Mouse (Mus musculus): ENCODE measurements around the gene Ugt1a7c. TPM values are rescaled to one million over a fixed set of nuclear protein-coding genes. Genes with fewer than 3 reads are reported as not detected.
A peak's percentile ranks its signal among the peaks of the same experiment; 100 is the strongest.

The Ugt1a7c gene
- polyA plus RNA-seq, 1 experiment from 2014 or later, result 1.5 TPM

DNA sequence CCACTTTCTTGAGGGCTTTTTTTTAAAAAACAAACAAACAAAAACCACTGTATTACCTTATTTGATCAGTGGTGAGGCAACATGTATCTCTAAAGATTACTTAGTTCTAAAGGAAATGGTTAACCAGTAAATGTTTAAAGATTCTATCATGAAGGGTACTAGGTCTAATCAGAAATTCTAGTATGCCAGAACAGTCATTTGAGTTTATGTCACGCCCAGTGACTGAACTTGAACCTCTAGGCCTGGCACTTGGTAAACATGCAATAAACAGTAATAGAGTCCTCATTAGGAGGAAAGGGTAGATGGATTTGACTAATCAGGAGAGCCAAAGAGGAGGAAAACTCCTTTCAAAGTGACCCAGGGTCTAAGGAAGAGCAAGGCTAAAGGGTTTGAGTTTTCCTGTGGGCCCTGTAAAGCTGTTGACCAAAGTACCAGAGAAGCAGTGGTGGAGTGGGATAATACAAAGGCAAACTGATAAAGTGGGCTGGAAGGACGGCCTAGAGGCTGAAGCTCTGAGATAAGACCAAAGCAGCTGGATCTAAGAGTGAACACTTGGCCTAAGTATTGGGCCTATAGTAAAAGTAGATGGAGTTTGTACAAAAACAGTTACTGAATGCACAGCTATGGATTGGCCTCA lies 112.1 kb downstream of the Ugt1a7c start:
- Histone ChIP-seq H3K27me3 (ENCODE audit: insufficient read depth, low read length) (no peaks in the 10 kb centered on the region), H3K9ac (no peak overlapping the region), H3K4me2 (no peak overlapping the region), H3K4me3 (ENCODE audit: low read depth, low read length) (no peak overlapping the region), H3K4me1 (ENCODE audit: insufficient read depth) (no peaks in the 10 kb centered on the region), H3K27ac (ENCODE audit: low read depth) (no peak overlapping the region; the same call in 1 of the 2 replicates), H3K9me3 (ENCODE audit: low read depth, low read length) (peaks cover 17% of the 10 kb centered on the region), H3K36me3 (ENCODE audit: insufficient read depth) (no peaks in the 10 kb centered on the region)
- DNase-seq (no peak), ATAC-seq (ENCODE audit: insufficient read depth) (no peak)
- TF ChIP-seq CTCF (IDR thresholded peaks at IDR 0.05; ENCODE audit: low read depth), result no peak
- 68% methylated on average over 2 of the region's 2 CpGs for WGBS

DNA sequence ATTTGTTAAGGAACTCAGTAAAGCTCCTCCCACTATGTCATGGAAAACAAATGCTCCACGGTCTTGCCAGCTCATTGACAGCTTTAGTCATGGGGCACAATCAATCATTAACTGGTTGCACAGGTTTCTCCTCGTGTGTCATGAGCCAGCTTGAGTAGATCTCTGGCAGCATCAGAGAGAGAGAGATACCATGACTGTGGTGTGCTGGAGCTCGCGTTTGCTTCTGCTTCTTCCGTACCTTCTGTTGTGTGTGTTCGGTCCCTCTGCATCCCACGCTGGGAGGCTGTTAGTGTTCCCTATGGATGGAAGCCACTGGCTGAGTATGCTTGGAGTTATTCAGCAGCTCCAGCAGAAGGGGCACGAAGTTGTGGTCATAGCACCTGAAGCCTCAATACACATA lies 117.0 kb downstream of the Ugt1a7c start, which contains the start of gene Ugt1a1:
TSS of gene Ugt1a1 (plus strand) at position 148 of the 400 bp plus-strand sequence.
- H3K27ac ChIP-seq (ENCODE audit: low read depth), result no peak within 1 kb of the TSS
- no peaks in the 10 kb centered on the region for H3K4me1 ChIP-seq (ENCODE audit: insufficient read depth)
- no peaks in the 10 kb centered on the region for H3K27me3 ChIP-seq (ENCODE audit: insufficient read depth, low read length)
- H3K4me2 ChIP-seq, result no peak within 1 kb of the TSS
- 64% methylated on average over 8 of the region's 8 CpGs for WGBS
- no peak for ATAC-seq (ENCODE audit: insufficient read depth)
- peaks cover 53% of the 10 kb centered on the region for H3K9me3 ChIP-seq (ENCODE audit: low read depth, low read length)
- H3K4me3 ChIP-seq (ENCODE audit: low read depth, low read length), result no peak within 1 kb of the TSS
- H3K36me3 ChIP-seq (ENCODE audit: insufficient read depth), result no peaks in the 10 kb centered on the region
- DNase-seq, result no peak
- no peak within 1 kb of the TSS for H3K9ac ChIP-seq
- TF ChIP-seq CTCF (IDR thresholded peaks at IDR 0.05; ENCODE audit: low read depth), result no peak

- no peak for TF ChIP-seq CTCF (IDR thresholded peaks at IDR 0.05; ENCODE audit: low read depth)
- DNase-seq, result peak; percentile 20
- WGBS, result 54% methylated on average over 8 of the region's 8 CpGs
- ATAC-seq (ENCODE audit: insufficient read depth), result 0 out of 2 replicates have a peak, but pooled peaks have one; percentile 3
- H3K4me1 ChIP-seq (ENCODE audit: insufficient read depth), result no peaks in the 10 kb centered on the region
- H3K4me3 ChIP-seq (ENCODE audit: low read depth, low read length), result no peak overlapping the region
- H3K36me3 ChIP-seq (ENCODE audit: insufficient read depth), result no peaks in the 10 kb centered on the region
- no peak overlapping the region for H3K4me2 ChIP-seq
- no peak overlapping the region for H3K27ac ChIP-seq (ENCODE audit: low read depth)
- no peak overlapping the region for H3K9ac ChIP-seq
- peaks cover 60% of the 10 kb centered on the region for H3K9me3 ChIP-seq (ENCODE audit: low read depth, low read length)
- H3K27me3 ChIP-seq (ENCODE audit: insufficient read depth, low read length), result no peaks in the 10 kb centered on the region
Observed at GRCm38 (mm10) chr1:88212341-88213045, 117.6 kb downstream of the Ugt1a7c start.

DNA sequence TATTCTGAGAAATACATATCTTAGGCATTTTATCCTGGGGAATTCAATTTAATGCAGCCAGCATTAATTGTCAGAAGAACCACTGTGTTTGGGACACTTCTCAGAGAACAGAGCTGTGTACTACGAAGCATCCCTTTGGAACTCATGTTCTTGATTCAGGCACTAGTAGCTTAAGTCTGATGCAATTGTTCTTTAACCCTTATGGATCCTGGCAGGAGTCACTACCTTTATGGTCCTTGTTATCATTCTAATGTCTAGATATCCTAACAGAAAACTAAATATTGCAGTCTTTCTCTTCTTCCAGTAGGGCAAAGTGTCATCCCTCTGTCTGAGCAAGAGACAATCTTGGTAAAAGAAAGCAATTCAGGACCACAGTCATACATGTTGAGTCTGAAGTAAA lies 118.2 kb downstream of the Ugt1a7c start:
- Histone ChIP-seq H3K9ac (no peak overlapping the region), H3K27ac (ENCODE audit: low read depth) (no peak overlapping the region), H3K4me1 (ENCODE audit: insufficient read depth) (no peaks in the 10 kb centered on the region), H3K4me3 (ENCODE audit: low read depth, low read length) (no peak overlapping the region), H3K27me3 (ENCODE audit: insufficient read depth, low read length) (no peaks in the 10 kb centered on the region), H3K9me3 (ENCODE audit: low read depth, low read length) (peaks cover 62% of the 10 kb centered on the region), H3K36me3 (ENCODE audit: insufficient read depth) (no peaks in the 10 kb centered on the region), H3K4me2 (no peak overlapping the region)
- no peak for TF ChIP-seq CTCF (IDR thresholded peaks at IDR 0.05; ENCODE audit: low read depth)
- WGBS, result 74% methylated on average over 1 of the region's 1 CpGs
- DNase-seq (peak; percentile 11), ATAC-seq (ENCODE audit: insufficient read depth) (no peak)

- Histone ChIP-seq H3K36me3 (ENCODE audit: insufficient read depth) (no peaks in the 10 kb centered on the region), H3K9ac (no peak overlapping the region), H3K4me2 (no peak overlapping the region), H3K27me3 (ENCODE audit: insufficient read depth, low read length) (no peaks in the 10 kb centered on the region), H3K4me3 (ENCODE audit: low read depth, low read length) (no peak overlapping the region), H3K27ac (ENCODE audit: low read depth) (no peak overlapping the region), H3K9me3 (ENCODE audit: low read depth, low read length) (peaks cover 62% of the 10 kb centered on the region), H3K4me1 (ENCODE audit: insufficient read depth) (no peaks in the 10 kb centered on the region)
- no peak for TF ChIP-seq CTCF (IDR thresholded peaks at IDR 0.05; ENCODE audit: low read depth)
- peak; percentile 6 for DNase-seq
- no peak for ATAC-seq (ENCODE audit: insufficient read depth)
- 75% methylated on average over 2 of the region's 2 CpGs for WGBS
Observed at GRCm38 (mm10) chr1:88213766-88214461, 119.1 kb downstream of the Ugt1a7c start.

- no peaks in the 10 kb centered on the region for H3K36me3 ChIP-seq (ENCODE audit: insufficient read depth)
- TF ChIP-seq CTCF (IDR thresholded peaks at IDR 0.05; ENCODE audit: low read depth), result no peak
- no peak for ATAC-seq (ENCODE audit: insufficient read depth)
- no peak overlapping the region for H3K4me2 ChIP-seq
- H3K9me3 ChIP-seq (ENCODE audit: low read depth, low read length), result peaks cover 62% of the 10 kb centered on the region
- no peaks in the 10 kb centered on the region for H3K4me1 ChIP-seq (ENCODE audit: insufficient read depth)
- no peak overlapping the region for H3K4me3 ChIP-seq (ENCODE audit: low read depth, low read length)
- no peak overlapping the region for H3K27ac ChIP-seq (ENCODE audit: low read depth)
- WGBS, result 77% methylated on average over 2 of the region's 2 CpGs
- no peaks in the 10 kb centered on the region for H3K27me3 ChIP-seq (ENCODE audit: insufficient read depth, low read length)
- H3K9ac ChIP-seq, result no peak overlapping the region
- peak; percentile 6 for DNase-seq
Observed at GRCm38 (mm10) chr1:88214462-88214952, 119.6 kb downstream of the Ugt1a7c start.

All from lung, embryonic 14.5 days (tissue).